Mouse (Mus musculus) liver, embryonic 11.5 days (tissue): ENCODE measurements at regions not wholly inside any gene's neighbourhood (a gene's known extent, or its start where the extent isn't known, plus 50 kb on each side); places are given as distances from the start of the nearest gene placed in this dataset.

Experiments
- ATAC-seq: fragments of 200-750 bp; cut with Nextera tagmentation; replicated peaks from 2 replicates; pipeline ENCODE4 v1.8.0; 2017; ENCODE audit warnings: moderate number of reproducible peaks, mild to moderate bottlenecking, moderate TSS enrichment, moderate library complexity; ENCODE audit not compliant: low FRiP score
- DNase-seq: peaks from one replicate; pipeline ENCODE4 v3.0.0-alpha.2; 2017; ENCODE audit warnings: low spot score
- H3K27ac ChIP-seq: fragments of 300-500 bp; sonication (generic); 2 replicates; pipeline ENCODE4 v1.5.1; 2014; ENCODE audit warnings: mild to moderate bottlenecking, low read depth, low read length, control low read depth
- H3K27me3 ChIP-seq: fragments of 300-500 bp; sonication (generic); replicated peaks from 2 replicates; pipeline ENCODE4 v1.6.1; 2014; ENCODE audit warnings: low read length, mixed read lengths; ENCODE audit not compliant: control insufficient read depth, insufficient read depth
- H3K36me3 ChIP-seq: fragments of 300-500 bp; sonication (generic); 2 replicates; pipeline ENCODE4 v1.6.1; 2014; ENCODE audit warnings: mild to moderate bottlenecking, low read length, moderate library complexity, mixed read lengths; ENCODE audit not compliant: control insufficient read depth, insufficient read depth
- H3K4me1 ChIP-seq: fragments of 300-500 bp; sonication (generic); replicated peaks from 2 replicates; pipeline ENCODE4 v1.6.1; 2014; ENCODE audit warnings: low read length, mixed read lengths; ENCODE audit not compliant: control insufficient read depth, insufficient read depth
- H3K4me2 ChIP-seq: fragments of 300-500 bp; sonication (generic); 2 replicates; pipeline ENCODE4 v1.6.1; 2014; ENCODE audit warnings: mild to moderate bottlenecking, control low read depth, moderate library complexity
- H3K4me3 ChIP-seq: fragments of 300-500 bp; sonication (generic); 2 replicates; pipeline ENCODE4 v1.5.1; 2014; ENCODE audit warnings: low read depth, low read length, control low read depth
- H3K9ac ChIP-seq: fragments of 300-500 bp; sonication (generic); 2 replicates; pipeline ENCODE4 v1.6.1; 2014; ENCODE audit warnings: low read depth, low read length, control low read depth
- H3K9me3 ChIP-seq: fragments of 300-500 bp; sonication (generic); 2 replicates; pipeline ENCODE4 v1.6.1; 2016; ENCODE audit warnings: low read length, inconsistent platforms, mixed read lengths; ENCODE audit not compliant: control insufficient read depth
- WGBS: fragments of 180-500 bp; shearing (Covaris S2); extraction: QIAGEN DNeasy Blood & Tissue Kit; methylation state at CpG from one replicate; pipeline ENCODE4 v1.1.7; 2014; 5-methylcytosine and 5-hydroxymethylcytosine counted together

DNA sequence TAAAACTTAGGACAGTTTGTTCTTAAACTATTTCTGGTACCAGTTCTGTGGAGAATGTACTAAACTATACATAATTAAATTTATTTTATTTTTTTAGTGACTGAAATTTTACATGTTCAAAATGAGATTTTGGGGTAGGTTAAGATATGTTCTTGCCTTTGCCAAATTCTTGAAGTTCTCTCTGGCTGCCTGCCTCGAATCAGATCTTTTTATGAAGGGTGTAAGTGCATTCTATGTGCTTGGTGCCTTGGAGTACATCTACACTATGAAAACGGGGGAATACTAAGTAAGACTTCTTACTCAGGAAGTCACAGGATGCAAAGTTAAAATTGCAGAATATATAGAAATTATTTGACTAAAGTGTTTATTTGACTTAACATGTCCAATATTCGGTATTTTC lies 629.8 kb upstream of the Cypt12 start:
- 72% methylated on average over 3 of the region's 3 CpGs for WGBS
- DNase-seq (no peak), ATAC-seq (no peak)
- no peaks in the 10 kb centered on the region for H3K4me1 ChIP-seq
- H3K36me3 ChIP-seq = no peaks in the 10 kb centered on the region
- H3K9me3 ChIP-seq = no peaks in the 10 kb centered on the region
- no peaks in the 10 kb centered on the region for H3K27me3 ChIP-seq
- no peak overlapping the region for H3K9ac ChIP-seq
- no peak overlapping the region for H3K4me3 ChIP-seq
- H3K27ac ChIP-seq = no peak overlapping the region
- H3K4me2 ChIP-seq = no peak overlapping the region

GRCm38 (mm10) chr3:17319213-17319612 lies 629.0 kb upstream of the Cypt12 start:
- H3K9ac ChIP-seq = no peak overlapping the region
- no peaks in the 10 kb centered on the region for H3K9me3 ChIP-seq
- ATAC-seq (0 out of 2 replicates have a peak, but pooled peaks have one; percentile 26), DNase-seq (no peak)
- H3K4me2 ChIP-seq = no peak overlapping the region
- WGBS = 10% methylated on average over 9 of the region's 9 CpGs
- no peak overlapping the region for H3K4me3 ChIP-seq
- H3K4me1 ChIP-seq = no peaks in the 10 kb centered on the region
- H3K27ac ChIP-seq = no peak overlapping the region
- H3K36me3 ChIP-seq = no peaks in the 10 kb centered on the region
- H3K27me3 ChIP-seq = no peaks in the 10 kb centered on the region

GRCm38 (mm10) chr3:17319931-17320330 lies 628.3 kb upstream of the Cypt12 start:
- no peaks in the 10 kb centered on the region for H3K36me3 ChIP-seq
- no peak overlapping the region for H3K9ac ChIP-seq
- DNase-seq = no peak
- H3K4me3 ChIP-seq = no peak overlapping the region
- 65% methylated on average over 5 of the region's 5 CpGs for WGBS
- no peaks in the 10 kb centered on the region for H3K9me3 ChIP-seq
- no peak overlapping the region for H3K4me2 ChIP-seq
- no peaks in the 10 kb centered on the region for H3K4me1 ChIP-seq
- ATAC-seq = no peak
- no peaks in the 10 kb centered on the region for H3K27me3 ChIP-seq
- no peak overlapping the region for H3K27ac ChIP-seq

DNA sequence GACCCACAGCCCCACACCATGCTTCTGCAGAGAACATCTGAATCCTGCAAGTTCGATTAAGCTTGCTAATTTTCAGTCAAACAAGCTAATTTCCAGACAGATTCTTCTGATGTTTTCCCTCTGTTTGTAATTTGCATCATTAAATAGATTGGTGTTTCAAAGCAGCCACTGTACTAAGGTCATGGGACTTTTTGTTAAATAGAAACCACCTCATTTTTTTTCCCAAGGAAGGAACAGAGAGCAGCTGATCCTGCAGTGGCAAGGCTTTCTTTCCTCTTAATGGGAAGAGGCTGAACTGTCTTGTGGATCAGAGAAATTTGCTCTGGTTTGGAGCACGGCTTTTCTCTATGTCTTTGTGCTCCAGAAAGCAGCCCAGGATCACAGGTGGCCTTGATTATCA lies 625.9 kb upstream of the Cypt12 start:
- Histone ChIP-seq H3K36me3 (no peaks in the 10 kb centered on the region), H3K4me3 (no peak overlapping the region), H3K9ac (no peak overlapping the region), H3K27ac (no peak overlapping the region), H3K4me2 (no peak overlapping the region), H3K9me3 (no peaks in the 10 kb centered on the region), H3K4me1 (no peaks in the 10 kb centered on the region), H3K27me3 (no peaks in the 10 kb centered on the region)
- DNase-seq = no peak
- no peak for ATAC-seq
- WGBS = 49% methylated on average over 2 of the region's 2 CpGs

DNA sequence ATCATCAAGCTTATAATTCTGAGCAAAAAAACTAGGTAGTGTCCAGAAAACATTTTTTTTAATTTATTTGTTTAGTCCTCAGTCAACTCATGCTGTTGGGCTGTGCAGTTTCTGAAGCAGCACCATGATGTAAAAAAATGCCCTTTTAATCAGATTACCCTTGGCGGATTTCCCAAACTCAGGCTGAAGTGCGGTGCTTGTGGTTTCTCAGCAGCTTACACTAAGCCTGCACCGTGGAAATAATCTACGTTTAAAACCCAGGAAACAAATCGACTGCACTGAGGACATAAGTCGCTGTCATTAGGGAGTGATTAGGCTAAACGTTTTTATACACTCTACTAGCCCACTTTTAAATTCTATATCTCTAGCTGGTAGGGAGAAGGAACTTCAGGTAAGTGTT lies 623.4 kb upstream of the Cypt12 start:
- Histone ChIP-seq H3K27ac (no peak overlapping the region), H3K27me3 (no peaks in the 10 kb centered on the region), H3K4me1 (no peaks in the 10 kb centered on the region), H3K4me3 (no peak overlapping the region), H3K9ac (no peak overlapping the region), H3K36me3 (no peaks in the 10 kb centered on the region), H3K9me3 (no peaks in the 10 kb centered on the region), H3K4me2 (no peak overlapping the region)
- DNase-seq = no peak
- WGBS = 54% methylated on average over 7 of the region's 7 CpGs
- ATAC-seq = no peak

DNA sequence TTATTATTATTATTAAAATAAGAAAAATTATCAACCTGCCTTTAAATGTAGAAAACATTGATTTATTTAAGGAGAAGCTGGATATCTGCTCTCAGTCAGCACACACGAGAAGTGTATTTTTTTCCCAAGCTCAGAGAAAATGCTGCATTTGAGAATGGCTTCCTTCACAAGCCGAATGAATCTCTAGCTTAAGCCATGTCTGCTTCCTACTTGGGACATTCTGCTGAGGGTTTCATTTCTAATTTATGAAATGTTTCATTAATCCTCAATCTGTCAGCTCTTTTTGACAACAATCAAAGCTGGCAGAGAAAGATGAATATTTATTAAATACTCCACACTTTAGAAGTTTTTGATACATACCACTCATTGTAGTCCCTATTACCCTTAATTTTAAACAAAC lies 622.4 kb upstream of the Cypt12 start:
- Histone ChIP-seq H3K4me1 (no peaks in the 10 kb centered on the region), H3K4me3 (no peak overlapping the region), H3K27me3 (no peaks in the 10 kb centered on the region), H3K9ac (no peak overlapping the region), H3K4me2 (no peak overlapping the region), H3K9me3 (no peaks in the 10 kb centered on the region), H3K36me3 (no peaks in the 10 kb centered on the region), H3K27ac (no peak overlapping the region)
- DNase-seq = no peak
- no peak for ATAC-seq
- WGBS = 80% methylated on average over 2 of the region's 2 CpGs

DNA sequence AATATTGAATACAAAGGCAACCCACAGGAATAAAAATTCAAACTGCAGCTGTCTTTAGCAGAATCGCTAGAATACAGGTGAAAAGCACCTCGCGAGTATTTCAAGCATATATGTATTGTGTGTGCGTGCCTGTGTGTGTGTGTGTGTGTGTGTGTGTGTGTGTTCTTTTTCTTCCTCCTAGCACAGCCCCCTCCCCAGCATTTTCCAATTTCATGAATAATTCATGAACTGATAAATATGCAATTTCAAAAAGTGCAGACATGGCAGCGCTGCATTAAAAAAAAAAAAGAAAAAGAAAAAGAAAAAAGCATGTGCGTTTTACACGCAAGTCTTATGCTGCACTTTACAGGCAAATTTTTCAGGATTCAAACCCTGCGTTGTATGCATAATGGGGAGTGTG lies 621.9 kb upstream of the Cypt12 start:
- DNase-seq = no peak
- WGBS = 91% methylated on average over 8 of the region's 8 CpGs
- no peak overlapping the region for H3K4me3 ChIP-seq

GRCm38 (mm10) chr3:17326774-17327173 lies 621.4 kb upstream of the Cypt12 start:
- no peak for ATAC-seq

More for the DNA sequence above, 621.9 kb upstream of the Cypt12 start:
- Histone ChIP-seq H3K27ac (no peak overlapping the region), H3K27me3 (no peaks in the 10 kb centered on the region), H3K36me3 (no peaks in the 10 kb centered on the region), H3K4me2 (no peak overlapping the region), H3K4me1 (no peaks in the 10 kb centered on the region), H3K9me3 (no peaks in the 10 kb centered on the region), H3K9ac (no peak overlapping the region)
- no peak for ATAC-seq

DNA sequence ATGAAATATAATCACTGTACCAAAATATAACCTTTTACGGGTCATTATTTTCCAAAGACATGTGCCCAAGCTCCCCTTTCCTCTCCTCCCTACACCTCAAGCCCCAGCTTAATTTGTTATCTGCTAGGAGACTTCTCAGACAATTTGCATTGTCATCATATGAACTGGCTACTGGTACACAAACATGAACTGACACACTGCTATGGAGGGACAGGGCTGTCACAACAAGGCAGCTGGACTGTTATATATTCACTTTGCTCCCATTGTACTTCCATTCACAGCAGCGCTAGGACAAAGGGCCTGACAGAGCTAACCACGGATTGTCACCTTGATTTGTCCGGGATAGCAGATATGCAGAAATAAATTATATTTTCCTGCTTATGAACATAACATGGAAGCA lies 620.5 kb upstream of the Cypt12 start:
- H3K4me3 ChIP-seq = no peak overlapping the region
- H3K9ac ChIP-seq = no peak overlapping the region
- 84% methylated on average over 4 of the region's 4 CpGs for WGBS
- DNase-seq (no peak), ATAC-seq (no peak)
- no peak overlapping the region for H3K4me2 ChIP-seq
- H3K27me3 ChIP-seq = no peaks in the 10 kb centered on the region
- H3K9me3 ChIP-seq = no peaks in the 10 kb centered on the region
- no peaks in the 10 kb centered on the region for H3K4me1 ChIP-seq
- no peak overlapping the region for H3K27ac ChIP-seq
- no peaks in the 10 kb centered on the region for H3K36me3 ChIP-seq

More at GRCm38 (mm10) chr3:17326774-17327173, 621.4 kb upstream of the Cypt12 start:
- Histone ChIP-seq H3K27me3 (no peaks in the 10 kb centered on the region), H3K27ac (no peak overlapping the region), H3K9ac (no peak overlapping the region), H3K4me3 (no peak overlapping the region), H3K4me2 (no peak overlapping the region), H3K36me3 (no peaks in the 10 kb centered on the region), H3K9me3 (no peaks in the 10 kb centered on the region), H3K4me1 (no peaks in the 10 kb centered on the region)
- WGBS = 79% methylated on average over 4 of the region's 4 CpGs
- no peak for DNase-seq
